In genomic region chr15:92051353-92052132, GRCm38 (mm10) we compare ENCODE assay signal across 7 mouse cellular contexts. TPM values are rescaled to one million over a fixed set of nuclear protein-coding genes. Genes with fewer than 3 reads are reported as not detected.
DNase-seq lines count a peak whose midpoint lies in the region; ATAC-seq and TF ChIP-seq lines count a peak whose summit lies in the region.

No protein-coding gene starts in this region.

- H3K4me1 ChIP-seq in thymus, adult 2 months (replicated peaks; ENCODE audit: control insufficient read depth, insufficient read depth, low read length), result peaks cover 9% of the 10 kb centered on the region
- H3K4me1 ChIP-seq in hindbrain, embryonic 11.5 days (replicated peaks; ENCODE audit: control insufficient read depth, insufficient read depth, low read length), result no peaks in the 10 kb centered on the region
- peaks cover 16% of the 10 kb centered on the region for H3K4me1 ChIP-seq in neural tube, embryonic 13.5 days (replicated peaks)

- H3K4me2 ChIP-seq in hindbrain, embryonic 11.5 days (replicated peaks; ENCODE audit: low read depth, low read length), result peak overlapping the region; percentile 99
- H3K4me2 ChIP-seq in neural tube, embryonic 13.5 days, result peak overlapping the region; percentile 95

- intact Hi-C loops in left cerebral cortex, adult 2 months (cut with DNase I), result loop anchor here (2.0 to 5.0 kb wide), 4 partner anchors 56 to 171 kb away; no protein-coding TSS in a partner anchor

- no peaks in the 10 kb centered on the region for H3K36me3 ChIP-seq in thymus, adult 2 months (ENCODE audit: control insufficient read depth, insufficient read depth, low read length)
- H3K36me3 ChIP-seq in hindbrain, embryonic 11.5 days (ENCODE audit: control insufficient read depth, insufficient read depth, low read length), result no peaks in the 10 kb centered on the region
- H3K36me3 ChIP-seq in neural tube, embryonic 13.5 days, result no peaks in the 10 kb centered on the region

- peak; percentile 83 for ATAC-seq in hindbrain, embryonic 11.5 days (ENCODE audit: low FRiP score)
- peak; percentile 88 for ATAC-seq in neural tube, embryonic 13.5 days (ENCODE audit: low read depth)

- no peak for TF ChIP-seq CTCF in thymus, adult 2 months (IDR thresholded peaks at IDR 0.05; ENCODE audit: borderline replicate concordance, control insufficient read depth, extremely low read depth, insufficient read depth, low read length, poor library complexity)
- TF ChIP-seq CTCF in left cerebral cortex, adult 2 months (IDR thresholded peaks at IDR 0.05), result no peak

- no peak for DNase-seq in thymus, adult 2 months
- no peak for DNase-seq in thymus, postnatal 14 days
- peak; percentile 80 to 86 for DNase-seq in cerebellum, postnatal 36 days
- DNase-seq in hindbrain, embryonic 11.5 days (ENCODE audit: low spot score), result no peak
- DNase-seq in left cerebral cortex, adult 2 months (ENCODE audit: extremely low spot score in 1 of 2, low spot score in 2 of 2), result peak; percentile 60 to 61
- no peak for DNase-seq in spleen, postnatal 4 days (ENCODE audit: low spot score in 2 of 2)

- H3K27me3 ChIP-seq in thymus, adult 2 months (ENCODE audit: control insufficient read depth, insufficient read depth, low read length), result peaks cover 4% of the 10 kb centered on the region
- no peaks in the 10 kb centered on the region for H3K27me3 ChIP-seq in hindbrain, embryonic 11.5 days (ENCODE audit: control insufficient read depth, insufficient read depth, low read length)
- H3K27me3 ChIP-seq in neural tube, embryonic 13.5 days, result no peaks in the 10 kb centered on the region

- H3K9me3 ChIP-seq in hindbrain, embryonic 11.5 days (ENCODE audit: control insufficient read depth, low read length), result no peaks in the 10 kb centered on the region
- no peaks in the 10 kb centered on the region for H3K9me3 ChIP-seq in neural tube, embryonic 13.5 days

- peak overlapping the region; percentile 59 for H3K9ac ChIP-seq in hindbrain, embryonic 11.5 days (ENCODE audit: low read depth, low read length)
- peak overlapping the region; percentile 82 for H3K9ac ChIP-seq in neural tube, embryonic 13.5 days

- no peak for TF ChIP-seq POLR2A in thymus, adult 2 months (IDR thresholded peaks at IDR 0.05; ENCODE audit: control insufficient read depth, extremely low read depth, insufficient read depth, low read length, poor library complexity)

- 3% methylated on average over 35 of the region's 35 CpGs for WGBS in thymus, adult 2 months
- under 1% methylated on average over 31 of the region's 35 CpGs for WGBS in hindbrain, embryonic 11.5 days
- 0% methylated on average over 35 of the region's 35 CpGs for WGBS in neural tube, embryonic 13.5 days

- no peak overlapping the region for H3K27ac ChIP-seq in thymus, adult 2 months (ENCODE audit: control insufficient read depth, insufficient read depth, low read length)
- peak overlapping the region; percentile 45; the same call in 1 of the 2 replicates for H3K27ac ChIP-seq in hindbrain, embryonic 11.5 days (ENCODE audit: low read depth, low read length)
- H3K27ac ChIP-seq in left cerebral cortex, adult 2 months, result peak overlapping the region; percentile 98
- H3K27ac ChIP-seq in neural tube, embryonic 13.5 days (replicated peaks), result peak overlapping the region; percentile 89

- peak overlapping the region; percentile 31 for H3K4me3 ChIP-seq in thymus, adult 2 months (ENCODE audit: control insufficient read depth, insufficient read depth, low read length)
- H3K4me3 ChIP-seq in hindbrain, embryonic 11.5 days (ENCODE audit: low read depth, low read length), result peak overlapping the region; percentile 62
- H3K4me3 ChIP-seq in left cerebral cortex, adult 2 months, result peak overlapping the region; percentile 77
- peak overlapping the region; percentile 70 for H3K4me3 ChIP-seq in neural tube, embryonic 13.5 days

RNA-seq across cellular contexts. Expression of gene Cntn1, which starts 0.6 kb away (rescaled TPM):
- polyA plus RNA-seq in thymus, adult 2 months (2012; rRNA removed), result 0.23 and 0.29 TPM in 2 replicates
- polyA plus RNA-seq in hindbrain, embryonic 11.5 days (2014; fragmentation: Nextera tagmentation; extraction: Ambion mirVana), result 4.5 and 5.7 TPM in 2 replicates
- 100 to 1,000 TPM; 287 to 290 TPM for total RNA-seq in left cerebral cortex, adult 2 months (2021)
- 30.7 and 31.0 TPM in 2 replicates for polyA plus RNA-seq in neural tube, embryonic 13.5 days (2015; fragmentation: Nextera tagmentation; extraction: Ambion mirVana)

Comparison
In these comparisons a context has a peak if more than half of its experiments do, and no peak if none do; other contexts are left out.
1. DNase-seq: peak in cerebellum, postnatal 36 days (2 of 2) and left cerebral cortex, adult 2 months (2 of 2); none in thymus, adult 2 months (single experiment), thymus, postnatal 14 days (single experiment), hindbrain, embryonic 11.5 days (single experiment) and spleen, postnatal 4 days (0 of 2).
2. Peak in every context shown above with its lines, with median percentiles within 50 percentile points of each other: H3K4me3 ChIP-seq.